Comparison of ENCODE assay signal across 16 mouse cellular contexts in the genomic region with DNA sequence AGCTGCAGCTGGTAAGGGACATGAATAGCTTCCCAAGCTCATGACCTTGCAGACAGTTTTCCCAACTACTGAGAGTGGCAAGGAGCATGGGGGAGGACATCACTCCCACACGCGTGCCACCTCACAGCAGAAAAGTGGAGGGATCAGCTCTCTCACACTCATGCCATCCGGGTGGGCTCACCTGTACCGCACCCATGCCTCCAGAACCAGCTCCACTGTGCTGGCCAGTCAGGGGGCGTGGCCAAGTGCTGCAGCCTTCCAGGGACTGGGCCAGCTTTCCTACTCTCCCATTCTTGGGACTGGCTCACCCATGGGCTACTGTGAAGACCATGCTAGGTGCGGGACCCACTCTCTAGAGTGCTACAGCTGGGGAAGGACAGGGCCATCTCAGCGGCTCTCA.
A peak's percentile ranks its signal among the peaks of the same experiment; 100 is the strongest.
DNase-seq lines count a peak whose midpoint lies in the region; ATAC-seq lines count a peak whose summit lies in the region.
"Had no signal": no experiment of that assay in that cellular context is flagged by ENCODE, and none has a peak within 500 bp of the region (broad histone marks: within the 10 kb centered on the region; RNA-seq: fewer than 3 reads in every experiment).

No protein-coding gene starts in this region.

- H3K27me3 ChIP-seq in hindbrain, embryonic 11.5 days (ENCODE audit: control insufficient read depth, insufficient read depth, low read length), result no peaks in the 10 kb centered on the region
- no peaks in the 10 kb centered on the region for H3K27me3 ChIP-seq in hindbrain, embryonic 14.5 days (ENCODE audit: control insufficient read depth, insufficient read depth, low read length)
- H3K27me3 ChIP-seq in limb, embryonic 15.5 days, result no peaks in the 10 kb centered on the region
- no peaks in the 10 kb centered on the region for H3K27me3 ChIP-seq in limb, embryonic 10.5 days (ENCODE audit: low read depth, poor library complexity, severe bottlenecking)
- no peaks in the 10 kb centered on the region for H3K27me3 ChIP-seq in embryonic facial prominence, embryonic 12.5 days
- no peaks in the 10 kb centered on the region for H3K27me3 ChIP-seq in embryonic facial prominence, embryonic 13.5 days

- H3K27ac ChIP-seq in hindbrain, embryonic 11.5 days (ENCODE audit: low read depth, low read length), result no peak overlapping the region
- no peak overlapping the region for H3K27ac ChIP-seq in hindbrain, embryonic 14.5 days
- H3K27ac ChIP-seq in limb, embryonic 15.5 days, result no peak overlapping the region
- H3K27ac ChIP-seq in limb, embryonic 10.5 days, result no peak overlapping the region
- no peak overlapping the region for H3K27ac ChIP-seq in embryonic facial prominence, embryonic 12.5 days
- H3K27ac ChIP-seq in embryonic facial prominence, embryonic 13.5 days, result no peak overlapping the region

- peak; percentile 14; the same call in 1 of the 2 replicates for ATAC-seq in hindbrain, embryonic 11.5 days (ENCODE audit: low FRiP score)
- ATAC-seq in hindbrain, embryonic 14.5 days (ENCODE audit: low FRiP score), result no peak
- peak; percentile 27; the same call in 1 of the 2 replicates for ATAC-seq in limb, embryonic 15.5 days (ENCODE audit: insufficient number of reproducible peaks, low FRiP score, low TSS enrichment, low read depth)
- ATAC-seq in embryonic facial prominence, embryonic 12.5 days (ENCODE audit: insufficient number of reproducible peaks, insufficient read depth, low FRiP score, low TSS enrichment), result 0 out of 2 replicates have a peak, but pooled peaks have one; percentile 59
- peak; percentile 52; the same call in 1 of the 2 replicates for ATAC-seq in embryonic facial prominence, embryonic 13.5 days (ENCODE audit: insufficient number of reproducible peaks, insufficient read depth, low FRiP score, low TSS enrichment, low read depth)

- no peak overlapping the region for H3K4me2 ChIP-seq in hindbrain, embryonic 11.5 days (replicated peaks; ENCODE audit: low read depth, low read length)
- H3K4me2 ChIP-seq in hindbrain, embryonic 14.5 days (replicated peaks), result no peak overlapping the region
- no peak overlapping the region for H3K4me2 ChIP-seq in limb, embryonic 15.5 days
- no peak overlapping the region for H3K4me2 ChIP-seq in embryonic facial prominence, embryonic 12.5 days (replicated peaks)
- no peak overlapping the region for H3K4me2 ChIP-seq in embryonic facial prominence, embryonic 13.5 days

- no peaks in the 10 kb centered on the region for H3K9me3 ChIP-seq in hindbrain, embryonic 11.5 days (ENCODE audit: control insufficient read depth, low read length)
- H3K9me3 ChIP-seq in hindbrain, embryonic 14.5 days (ENCODE audit: control insufficient read depth, low read length), result no peaks in the 10 kb centered on the region
- no peaks in the 10 kb centered on the region for H3K9me3 ChIP-seq in limb, embryonic 15.5 days
- H3K9me3 ChIP-seq in limb, embryonic 10.5 days (replicated peaks), result no peaks in the 10 kb centered on the region
- H3K9me3 ChIP-seq in embryonic facial prominence, embryonic 12.5 days, result no peaks in the 10 kb centered on the region
- H3K9me3 ChIP-seq in embryonic facial prominence, embryonic 13.5 days, result no peaks in the 10 kb centered on the region

- no peak overlapping the region for H3K4me3 ChIP-seq in hindbrain, embryonic 11.5 days (ENCODE audit: low read depth, low read length)
- no peak overlapping the region for H3K4me3 ChIP-seq in hindbrain, embryonic 14.5 days (replicated peaks; ENCODE audit: low read length)
- H3K4me3 ChIP-seq in limb, embryonic 15.5 days, result no peak overlapping the region
- H3K4me3 ChIP-seq in limb, embryonic 10.5 days, result no peak overlapping the region
- H3K4me3 ChIP-seq in embryonic facial prominence, embryonic 12.5 days, result no peak overlapping the region
- no peak overlapping the region for H3K4me3 ChIP-seq in embryonic facial prominence, embryonic 13.5 days
- H3K4me3 ChIP-seq: megakaryocyte, embryonic 14.5 days had no signal

- no peak overlapping the region for H3K9ac ChIP-seq in hindbrain, embryonic 11.5 days (ENCODE audit: low read depth, low read length)
- no peak overlapping the region for H3K9ac ChIP-seq in hindbrain, embryonic 14.5 days
- H3K9ac ChIP-seq in limb, embryonic 15.5 days, result no peak overlapping the region
- H3K9ac ChIP-seq in embryonic facial prominence, embryonic 12.5 days, result no peak overlapping the region
- no peak overlapping the region for H3K9ac ChIP-seq in embryonic facial prominence, embryonic 13.5 days

- 88% methylated on average over 7 of the region's 7 CpGs for WGBS in hindbrain, embryonic 11.5 days
- 84% methylated on average over 7 of the region's 7 CpGs for WGBS in hindbrain, embryonic 14.5 days
- 85% methylated on average over 7 of the region's 7 CpGs for WGBS in limb, embryonic 15.5 days
- 91% methylated on average over 7 of the region's 7 CpGs for WGBS in limb, embryonic 10.5 days
- WGBS in embryonic facial prominence, embryonic 12.5 days, result 87% methylated on average over 7 of the region's 7 CpGs
- WGBS in embryonic facial prominence, embryonic 13.5 days, result 92% methylated on average over 7 of the region's 7 CpGs

- no peak for DNase-seq in hindbrain, embryonic 11.5 days (ENCODE audit: low spot score)
- no peak for DNase-seq in hindbrain, embryonic 14.5 days (ENCODE audit: low spot score)
- no peak for DNase-seq in limb, embryonic 10.5 days (ENCODE audit: low spot score)
- DNase-seq in thymus, postnatal 0 days (ENCODE audit: low spot score), result no peak
- no peak for DNase-seq in frontal cortex, adult 2 months (ENCODE audit: extremely low spot score in 1 of 2, low spot score in 1 of 2)
- DNase-seq: adrenal gland, adult 2 months; cerebellum, adult 8-10 months; heart, adult 18-20 months; kidney, adult 8-10 months; liver; lung, postnatal 10 days; thymus, adult 2 months had no signal

- no peaks in the 10 kb centered on the region for H3K4me1 ChIP-seq in hindbrain, embryonic 11.5 days (replicated peaks; ENCODE audit: control insufficient read depth, insufficient read depth, low read length)
- H3K4me1 ChIP-seq in hindbrain, embryonic 14.5 days (replicated peaks; ENCODE audit: control insufficient read depth, insufficient read depth, low read length), result no peaks in the 10 kb centered on the region
- H3K4me1 ChIP-seq in limb, embryonic 15.5 days, result peaks cover 4% of the 10 kb centered on the region; the same call in 1 of the 2 replicates
- H3K4me1 ChIP-seq in limb, embryonic 10.5 days, result peaks cover 9% of the 10 kb centered on the region; the same call in 1 of the 2 replicates
- H3K4me1 ChIP-seq in embryonic facial prominence, embryonic 12.5 days, result no peaks in the 10 kb centered on the region
- H3K4me1 ChIP-seq in embryonic facial prominence, embryonic 13.5 days, result peaks cover under 1% of the 10 kb centered on the region

- no peaks in the 10 kb centered on the region for H3K36me3 ChIP-seq in hindbrain, embryonic 11.5 days (ENCODE audit: control insufficient read depth, insufficient read depth, low read length)
- no peaks in the 10 kb centered on the region for H3K36me3 ChIP-seq in hindbrain, embryonic 14.5 days (replicated peaks; ENCODE audit: control insufficient read depth, insufficient read depth)
- no peaks in the 10 kb centered on the region for H3K36me3 ChIP-seq in limb, embryonic 15.5 days
- H3K36me3 ChIP-seq in limb, embryonic 10.5 days, result no peaks in the 10 kb centered on the region
- H3K36me3 ChIP-seq in embryonic facial prominence, embryonic 12.5 days, result no peaks in the 10 kb centered on the region
- no peaks in the 10 kb centered on the region for H3K36me3 ChIP-seq in embryonic facial prominence, embryonic 13.5 days
